ENCODE assay signal across 14 mouse cellular contexts in the genomic region with DNA sequence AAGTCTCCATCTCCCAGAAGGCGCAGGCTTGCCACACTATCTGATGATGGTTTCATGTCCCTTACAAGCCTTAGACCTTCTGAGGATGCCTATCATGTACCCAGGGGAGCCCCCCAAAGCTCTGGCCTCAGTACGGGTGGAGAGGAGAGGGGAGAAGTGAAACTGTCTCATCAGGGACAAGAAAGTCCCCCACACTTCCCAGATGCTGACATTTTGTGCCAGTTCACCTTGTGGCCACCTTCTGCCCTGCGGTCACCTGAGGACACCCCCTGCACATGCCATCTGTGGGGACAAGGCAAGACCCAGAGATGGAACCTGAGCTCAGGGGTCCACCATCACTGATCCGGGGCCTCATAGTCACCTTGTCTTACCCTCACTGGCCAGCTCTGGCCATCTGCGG. TPM values are rescaled to one million over a fixed set of nuclear protein-coding genes. Genes with fewer than 3 reads are reported as not detected.
"Had no signal": no experiment of that assay in that cellular context is flagged by ENCODE, and none has a peak within 500 bp of the region (broad histone marks: within the 10 kb centered on the region; RNA-seq: fewer than 3 reads in every experiment).

No protein-coding gene starts in this region.

- H3K4me2 ChIP-seq: limb, embryonic 13.5 days; midbrain, embryonic 12.5 days; neural tube, embryonic 13.5 days; stomach, embryonic 15.5 days had no signal

- H3K4me1 ChIP-seq: neural tube, embryonic 13.5 days had no signal

- H3K36me3 ChIP-seq: limb, embryonic 13.5 days; midbrain, embryonic 12.5 days; stomach, embryonic 15.5 days had no signal

- H3K9ac ChIP-seq: limb, embryonic 13.5 days; liver, embryonic 14.5 days; midbrain, embryonic 12.5 days; neural tube, embryonic 13.5 days; stomach, embryonic 15.5 days had no signal

- H3K4me3 ChIP-seq: limb, embryonic 13.5 days; midbrain, embryonic 12.5 days; neural tube, embryonic 13.5 days; stomach, embryonic 15.5 days had no signal

- ATAC-seq: midbrain, embryonic 16.5 days had no signal

- DNase-seq: kidney, adult 8-10 months; kidney, postnatal 4 days; left cerebral cortex, postnatal 4 days; right cerebral cortex, postnatal 14 days had no signal

- H3K9me3 ChIP-seq: limb, embryonic 13.5 days; midbrain, embryonic 12.5 days; neural tube, embryonic 13.5 days; stomach, embryonic 15.5 days had no signal

- H3K27ac ChIP-seq: limb, embryonic 13.5 days; liver, embryonic 14.5 days; midbrain, embryonic 12.5 days; neural tube, embryonic 13.5 days; stomach, embryonic 15.5 days had no signal

RNA-seq across cellular contexts. Expression of gene Rasal1, which starts 39.3 kb away (rescaled TPM):
- total RNA-seq: megakaryocyte-erythroid progenitor cell, adult 5-6 weeks had no signal
- polyA plus RNA-seq: midbrain, embryonic 12.5 days had no signal

RNA-seq across cellular contexts. Expression of gene Cfap73, which starts 53.9 kb away (rescaled TPM):
- total RNA-seq: left cerebral cortex, adult 18-20 months; liver, adult 2 months; megakaryocyte-erythroid progenitor cell, adult 5-6 weeks had no signal
- polyA plus RNA-seq: kidney, embryonic 16.5 days; limb, embryonic 13.5 days; liver, adult 2 months; liver, embryonic 14.5 days; midbrain, embryonic 12.5 days; neural tube, embryonic 13.5 days; stomach, embryonic 15.5 days had no signal
